Mouse (Mus musculus): ENCODE data around the gene Mapk8ip3. TPM values are rescaled to one million over a fixed set of nuclear protein-coding genes. Genes with fewer than 3 reads are reported as not detected.
A peak's percentile ranks its signal among the peaks of the same experiment; 100 is the strongest.

The Mapk8ip3 gene
- polyA plus RNA-seq, 1 experiment from 2014 or later = 31.8 TPM

DNA sequence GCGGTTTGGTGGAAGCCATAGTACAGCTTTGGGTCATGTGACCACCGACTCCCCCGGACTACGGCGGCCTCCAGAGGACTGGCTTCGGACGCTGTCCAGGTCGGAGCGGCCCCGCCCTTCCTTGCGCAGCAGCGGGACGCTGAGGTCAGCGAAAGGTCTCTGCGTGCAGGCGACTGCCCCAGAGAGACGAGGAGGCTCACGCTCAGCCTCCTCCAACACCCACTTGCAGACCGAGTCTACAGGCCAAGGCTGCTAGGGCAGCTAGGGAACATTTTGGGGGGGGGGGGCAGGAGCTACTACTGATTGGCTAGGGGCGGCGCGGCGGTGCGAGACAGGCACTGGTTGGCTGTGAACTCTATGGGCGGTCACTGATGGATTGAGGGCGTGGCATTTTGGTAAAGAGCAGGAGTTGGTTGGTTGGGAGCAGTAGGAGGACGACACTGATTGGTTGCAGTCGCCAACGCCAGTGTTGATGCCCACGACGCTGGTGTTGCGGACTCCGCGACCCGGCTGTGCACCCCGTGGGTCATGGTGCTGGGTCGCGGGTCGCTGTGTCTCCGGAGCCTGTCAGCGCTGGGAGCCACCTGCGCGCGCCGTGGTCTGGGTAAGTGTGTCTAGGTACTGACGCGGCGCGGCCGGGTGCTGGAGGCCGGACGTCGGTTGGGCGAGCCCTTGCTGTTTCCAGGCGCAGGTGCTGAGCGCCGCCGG lies 86.6 kb downstream of the Mapk8ip3 start, which contains the start of gene Fahd1:
Gene Fahd1 (minus strand): TSS at position 300 of the 708 bp plus-strand sequence.
- peak; percentile 99 for ATAC-seq (ENCODE audit: low FRiP score, low TSS enrichment)
- Histone ChIP-seq H3K9ac (ENCODE audit: low read depth, low read length) (peak within 1 kb of the TSS; percentile 81), H3K4me2 (replicated peaks; ENCODE audit: low read depth, low read length) (peak within 1 kb of the TSS; percentile 87), H3K4me3 (ENCODE audit: low read length) (peak within 1 kb of the TSS; percentile 85), H3K27ac (ENCODE audit: low read depth, low read length) (peak within 1 kb of the TSS; percentile 96), H3K27me3 (ENCODE audit: control insufficient read depth, insufficient read depth, low read length) (peaks cover 8% of the 10 kb centered on the region; the same call in 1 of the 2 replicates), H3K4me1 (ENCODE audit: control insufficient read depth, insufficient read depth, low read length) (peaks cover 11% of the 10 kb centered on the region), H3K36me3 (ENCODE audit: control insufficient read depth, insufficient read depth, low read length) (peaks cover 8% of the 10 kb centered on the region; the same call in 1 of the 2 replicates), H3K9me3 (ENCODE audit: control insufficient read depth, low read length) (no peaks in the 10 kb centered on the region)
- WGBS = under 1% methylated on average over 57 of the region's 58 CpGs

GRCm38 (mm10) chr17:24849733-24850064 lies 87.1 kb downstream of the Mapk8ip3 start:
- Histone ChIP-seq H3K4me2 (replicated peaks; ENCODE audit: low read depth, low read length) (peak overlapping the region; percentile 84), H3K36me3 (ENCODE audit: control insufficient read depth, insufficient read depth, low read length) (peaks cover 8% of the 10 kb centered on the region; the same call in 1 of the 2 replicates), H3K27me3 (ENCODE audit: control insufficient read depth, insufficient read depth, low read length) (peaks cover 8% of the 10 kb centered on the region; the same call in 1 of the 2 replicates), H3K9ac (ENCODE audit: low read depth, low read length) (peak overlapping the region; percentile 81), H3K27ac (ENCODE audit: low read depth, low read length) (peak overlapping the region; percentile 96), H3K4me3 (ENCODE audit: low read length) (peak overlapping the region; percentile 85), H3K9me3 (ENCODE audit: control insufficient read depth, low read length) (no peaks in the 10 kb centered on the region), H3K4me1 (ENCODE audit: control insufficient read depth, insufficient read depth, low read length) (peaks cover 11% of the 10 kb centered on the region)
- WGBS = 1% methylated on average over 21 of the region's 21 CpGs
- ATAC-seq (ENCODE audit: low FRiP score, low TSS enrichment) = peak; percentile 63; the same call in 1 of the 2 replicates

GRCm38 (mm10) chr17:24848600-24849031 lies 88.2 kb downstream of the Mapk8ip3 start:
- H3K4me2 ChIP-seq (replicated peaks; ENCODE audit: low read depth, low read length) = peak overlapping the region; percentile 84
- H3K4me1 ChIP-seq (ENCODE audit: control insufficient read depth, insufficient read depth, low read length) = peaks cover 11% of the 10 kb centered on the region
- ATAC-seq (ENCODE audit: low FRiP score, low TSS enrichment) = no peak
- H3K9ac ChIP-seq (ENCODE audit: low read depth, low read length) = no peak overlapping the region; the same call in 1 of the 2 replicates
- H3K4me3 ChIP-seq (ENCODE audit: low read length) = peak overlapping the region; percentile 85
- H3K27ac ChIP-seq (ENCODE audit: low read depth, low read length) = no peak overlapping the region
- H3K9me3 ChIP-seq (ENCODE audit: control insufficient read depth, low read length) = no peaks in the 10 kb centered on the region
- peaks cover 2% of the 10 kb centered on the region; the same call in 1 of the 2 replicates for H3K36me3 ChIP-seq (ENCODE audit: control insufficient read depth, insufficient read depth, low read length)
- H3K27me3 ChIP-seq (ENCODE audit: control insufficient read depth, insufficient read depth, low read length) = peaks cover 8% of the 10 kb centered on the region; the same call in 1 of the 2 replicates

GRCm38 (mm10) chr17:24847386-24847785 lies 89.4 kb downstream of the Mapk8ip3 start:
- WGBS = 89% methylated on average over 1 of the region's 1 CpGs
- no peaks in the 10 kb centered on the region for H3K36me3 ChIP-seq (ENCODE audit: control insufficient read depth, insufficient read depth, low read length)
- no peak overlapping the region for H3K4me3 ChIP-seq (ENCODE audit: low read length)
- no peak overlapping the region for H3K4me2 ChIP-seq (replicated peaks; ENCODE audit: low read depth, low read length)
- H3K4me1 ChIP-seq (ENCODE audit: control insufficient read depth, insufficient read depth, low read length) = peaks cover 11% of the 10 kb centered on the region
- no peak overlapping the region for H3K9ac ChIP-seq (ENCODE audit: low read depth, low read length)
- no peak for ATAC-seq (ENCODE audit: low FRiP score, low TSS enrichment)
- no peaks in the 10 kb centered on the region for H3K9me3 ChIP-seq (ENCODE audit: control insufficient read depth, low read length)
- no peak overlapping the region for H3K27ac ChIP-seq (ENCODE audit: low read depth, low read length)
- H3K27me3 ChIP-seq (ENCODE audit: control insufficient read depth, insufficient read depth, low read length) = peaks cover 8% of the 10 kb centered on the region; the same call in 1 of the 2 replicates

DNA sequence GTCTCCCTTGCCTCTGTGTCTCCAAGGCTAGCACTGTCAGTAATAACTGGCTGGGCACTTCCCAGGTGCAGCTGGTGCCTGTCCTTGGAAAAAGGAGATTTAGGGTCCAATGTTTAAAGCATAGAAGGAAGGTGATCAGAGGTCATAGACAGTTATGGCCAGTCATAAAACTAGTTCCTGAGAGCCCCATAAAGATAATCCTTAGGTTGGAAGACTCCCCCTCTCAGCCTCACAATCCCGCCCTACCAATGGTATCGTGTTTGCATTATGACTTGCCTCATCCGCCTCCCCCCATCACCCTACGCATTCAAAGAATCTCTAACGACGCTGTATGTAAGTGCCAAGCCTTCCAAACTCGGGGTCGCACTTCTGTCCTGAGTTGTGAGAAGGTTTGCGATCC lies 92.3 kb downstream of the Mapk8ip3 start:
- H3K4me2 ChIP-seq (replicated peaks; ENCODE audit: low read depth, low read length) = no peak overlapping the region
- H3K27me3 ChIP-seq (ENCODE audit: control insufficient read depth, insufficient read depth, low read length) = peaks cover 4% of the 10 kb centered on the region; the same call in 1 of the 2 replicates
- H3K9ac ChIP-seq (ENCODE audit: low read depth, low read length) = no peak overlapping the region
- no peaks in the 10 kb centered on the region for H3K9me3 ChIP-seq (ENCODE audit: control insufficient read depth, low read length)
- no peak overlapping the region for H3K4me3 ChIP-seq (ENCODE audit: low read length)
- H3K36me3 ChIP-seq (ENCODE audit: control insufficient read depth, insufficient read depth, low read length) = no peaks in the 10 kb centered on the region
- 15% methylated on average over 9 of the region's 9 CpGs for WGBS
- 0 out of 2 replicates have a peak, but pooled peaks cover 4% of the 10 kb centered on the region for H3K4me1 ChIP-seq (ENCODE audit: control insufficient read depth, insufficient read depth, low read length)
- H3K27ac ChIP-seq (ENCODE audit: low read depth, low read length) = no peak overlapping the region
- ATAC-seq (ENCODE audit: low FRiP score, low TSS enrichment) = no peak

DNA sequence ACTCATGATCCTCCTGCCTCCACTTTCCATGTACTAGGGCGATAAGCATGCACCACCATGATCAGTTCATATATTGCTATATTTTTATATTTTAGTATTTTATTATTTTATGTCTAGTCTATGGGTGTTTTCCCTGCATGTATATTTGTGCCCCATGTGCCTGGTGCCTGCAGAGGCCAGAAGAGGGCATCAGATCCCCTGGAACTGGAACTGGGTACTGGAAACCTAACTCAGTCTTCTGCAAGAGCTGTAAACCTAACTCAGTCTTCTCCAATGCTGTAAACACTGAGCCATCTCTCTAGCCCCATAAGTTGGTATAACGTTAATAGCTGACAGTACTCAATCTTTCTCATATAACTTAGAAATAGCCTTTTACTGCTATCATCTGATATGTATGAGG lies 94.1 kb downstream of the Mapk8ip3 start:
- WGBS = 59% methylated on average over 2 of the region's 2 CpGs
- Histone ChIP-seq H3K9ac (ENCODE audit: low read depth, low read length) (no peak overlapping the region), H3K36me3 (ENCODE audit: control insufficient read depth, insufficient read depth, low read length) (no peaks in the 10 kb centered on the region), H3K4me1 (ENCODE audit: control insufficient read depth, insufficient read depth, low read length) (no peaks in the 10 kb centered on the region), H3K27ac (ENCODE audit: low read depth, low read length) (no peak overlapping the region), H3K9me3 (ENCODE audit: control insufficient read depth, low read length) (no peaks in the 10 kb centered on the region), H3K4me3 (ENCODE audit: low read length) (no peak overlapping the region), H3K4me2 (replicated peaks; ENCODE audit: low read depth, low read length) (no peak overlapping the region), H3K27me3 (ENCODE audit: control insufficient read depth, insufficient read depth, low read length) (peaks cover 4% of the 10 kb centered on the region; the same call in 1 of the 2 replicates)
- ATAC-seq (ENCODE audit: low FRiP score, low TSS enrichment) = no peak

Other genes with a start within 250 kb of the Mapk8ip3 start
- 1.0 and 1.2 TPM in 2 replicates for gene Syngr3, start 247.0 kb downstream of the Mapk8ip3 start, polyA plus RNA-seq (2014; fragmentation: Nextera tagmentation; extraction: Ambion mirVana)
- 48.1 and 54.4 TPM in 2 replicates for gene Gfer, start 240.8 kb downstream of the Mapk8ip3 start, polyA plus RNA-seq (2014; fragmentation: Nextera tagmentation; extraction: Ambion mirVana)
- gene Noxo1, start 240.7 kb downstream of the Mapk8ip3 start, polyA plus RNA-seq (2014; fragmentation: Nextera tagmentation; extraction: Ambion mirVana) = 3.1 and 3.5 TPM in 2 replicates
- 64.8 and 105 TPM in 2 replicates for gene Tbl3, start 229.3 kb downstream of the Mapk8ip3 start, polyA plus RNA-seq (2014; fragmentation: Nextera tagmentation; extraction: Ambion mirVana)
- gene Rnf151, start 218.9 kb downstream of the Mapk8ip3 start, polyA plus RNA-seq (2014; fragmentation: Nextera tagmentation; extraction: Ambion mirVana) = 0.62 TPM in 1 of 2 replicates, not detected in the other
- 1,741 and 1,827 TPM in 2 replicates for gene Rps2, start 218.9 kb downstream of the Mapk8ip3 start, polyA plus RNA-seq (2014; fragmentation: Nextera tagmentation; extraction: Ambion mirVana)
- gene Ndufb10, start 212.5 kb downstream of the Mapk8ip3 start, polyA plus RNA-seq (2014; fragmentation: Nextera tagmentation; extraction: Ambion mirVana) = 225 and 229 TPM in 2 replicates
- not detected in 2 replicates for gene Rpl3l, start 209.2 kb downstream of the Mapk8ip3 start, polyA plus RNA-seq (2014; fragmentation: Nextera tagmentation; extraction: Ambion mirVana)
- 35.2 and 39.0 TPM in 2 replicates for gene Msrb1, start 200.3 kb downstream of the Mapk8ip3 start, polyA plus RNA-seq (2014; fragmentation: Nextera tagmentation; extraction: Ambion mirVana)
- 32.7 and 35.9 TPM in 2 replicates for gene Hs3st6, start 184.0 kb downstream of the Mapk8ip3 start, polyA plus RNA-seq (2014; fragmentation: Nextera tagmentation; extraction: Ambion mirVana)
- gene Meiob, start 132.7 kb downstream of the Mapk8ip3 start, polyA plus RNA-seq (2014; fragmentation: Nextera tagmentation; extraction: Ambion mirVana) = 0.19 TPM in 1 of 2 replicates, not detected in the other
- 46.6 and 55.4 TPM in 2 replicates for gene Hagh, start 96.8 kb downstream of the Mapk8ip3 start, polyA plus RNA-seq (2014; fragmentation: Nextera tagmentation; extraction: Ambion mirVana)
- 30.4 and 34.1 TPM in 2 replicates for gene Fahd1, start 86.6 kb downstream of the Mapk8ip3 start, polyA plus RNA-seq (2014; fragmentation: Nextera tagmentation; extraction: Ambion mirVana)
- gene Igfals, start 71.0 kb downstream of the Mapk8ip3 start, polyA plus RNA-seq (2014; fragmentation: Nextera tagmentation; extraction: Ambion mirVana) = 0.49 and 1.0 TPM in 2 replicates
- 57.1 and 61.8 TPM in 2 replicates for gene Nubp2, start 50.6 kb downstream of the Mapk8ip3 start, polyA plus RNA-seq (2014; fragmentation: Nextera tagmentation; extraction: Ambion mirVana)
- gene Spsb3, start 50.3 kb downstream of the Mapk8ip3 start, polyA plus RNA-seq (2014; fragmentation: Nextera tagmentation; extraction: Ambion mirVana) = 32.1 and 36.8 TPM in 2 replicates
- gene Eme2, start 41.9 kb downstream of the Mapk8ip3 start, polyA plus RNA-seq (2014; fragmentation: Nextera tagmentation; extraction: Ambion mirVana) = 18.2 and 25.2 TPM in 2 replicates
- gene Mrps34, start 41.9 kb downstream of the Mapk8ip3 start, polyA plus RNA-seq (2014; fragmentation: Nextera tagmentation; extraction: Ambion mirVana) = 102 and 111 TPM in 2 replicates
- gene Nme3, start 40.5 kb downstream of the Mapk8ip3 start, polyA plus RNA-seq (2014; fragmentation: Nextera tagmentation; extraction: Ambion mirVana) = 84.6 and 99.5 TPM in 2 replicates
- 131 and 155 TPM in 2 replicates for gene Jpt2, start 23.7 kb upstream of the Mapk8ip3 start, polyA plus RNA-seq (2014; fragmentation: Nextera tagmentation; extraction: Ambion mirVana)
- 8.5 and 11.6 TPM in 2 replicates for gene Cramp1l, start 78.8 kb upstream of the Mapk8ip3 start, polyA plus RNA-seq (2014; fragmentation: Nextera tagmentation; extraction: Ambion mirVana)
- gene Ift140, start 79.1 kb upstream of the Mapk8ip3 start, polyA plus RNA-seq (2014; fragmentation: Nextera tagmentation; extraction: Ambion mirVana) = 15.5 and 23.6 TPM in 2 replicates
- gene Tmem204, start 146.6 kb upstream of the Mapk8ip3 start, polyA plus RNA-seq (2014; fragmentation: Nextera tagmentation; extraction: Ambion mirVana) = 15.9 and 18.4 TPM in 2 replicates
- gene Telo2, start 179.0 kb upstream of the Mapk8ip3 start, polyA plus RNA-seq (2014; fragmentation: Nextera tagmentation; extraction: Ambion mirVana) = 34.9 and 44.8 TPM in 2 replicates
- not detected in 2 replicates for gene Ptx4, start 183.8 kb upstream of the Mapk8ip3 start, polyA plus RNA-seq (2014; fragmentation: Nextera tagmentation; extraction: Ambion mirVana)
- gene Clcn7, start 196.4 kb upstream of the Mapk8ip3 start, polyA plus RNA-seq (2014; fragmentation: Nextera tagmentation; extraction: Ambion mirVana) = 10.3 and 21.4 TPM in 2 replicates
- gene Ccdc154, start 225.5 kb upstream of the Mapk8ip3 start, polyA plus RNA-seq (2014; fragmentation: Nextera tagmentation; extraction: Ambion mirVana) = not detected in 2 replicates
- gene Gm38655, start 238.5 kb upstream of the Mapk8ip3 start, polyA plus RNA-seq (2014; fragmentation: Nextera tagmentation; extraction: Ambion mirVana) = not detected in 2 replicates
- 32.8 and 39.7 TPM in 2 replicates for gene BC003965, start 247.6 kb upstream of the Mapk8ip3 start, polyA plus RNA-seq (2014; fragmentation: Nextera tagmentation; extraction: Ambion mirVana)